Mouse (Mus musculus) brain, embryonic 14.5 days (tissue): ENCODE data around the gene Htr1a.

ENCODE experiments used
- CTCF ChIP-seq: fragments of 200-500 bp; IDR thresholded peaks from 2 replicates; pipeline ENCODE4 v1.5.1; 2012; ENCODE audit warnings: inconsistent platforms, mild to moderate bottlenecking, moderate library complexity, borderline replicate concordance; ENCODE audit not compliant: insufficient read depth, insufficient read length; ENCODE audit errors: extremely low read depth
- POLR2A ChIP-seq: fragments of 200-500 bp; IDR thresholded peaks from 2 replicates; pipeline ENCODE4 v1.6.1; 2012; ENCODE audit warnings: mild to moderate bottlenecking, inconsistent platforms, borderline replicate concordance; ENCODE audit not compliant: poor library complexity, insufficient read depth, insufficient read length, severe bottlenecking; ENCODE audit errors: extremely low read depth

DNA sequence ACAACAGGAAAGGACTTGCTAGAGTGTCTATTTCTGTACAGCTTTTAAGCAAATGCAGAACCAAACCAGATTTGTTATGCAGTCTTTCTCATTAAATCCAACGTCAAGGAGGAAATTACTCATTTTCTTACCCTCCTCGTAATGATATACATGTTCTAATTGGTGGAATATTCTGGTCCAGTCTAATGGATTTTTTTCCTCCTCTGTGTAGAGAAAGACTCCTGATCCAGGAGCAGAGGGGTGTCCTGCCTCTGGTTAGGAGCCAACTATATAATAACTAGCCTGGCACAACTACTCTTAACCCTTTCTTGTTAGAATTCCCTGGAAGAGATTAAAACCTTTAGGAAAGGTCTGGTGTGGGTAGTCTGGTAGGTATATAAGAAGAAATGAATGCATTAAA is 10.3 kb upstream of the Htr1a start:
- no peak for TF ChIP-seq CTCF
- TF ChIP-seq POLR2A = no peak
